Mouse (Mus musculus) stomach, embryonic 14.5 days (tissue): Measurements from ENCODE around the gene Nfix. TPM values are rescaled to one million over a fixed set of nuclear protein-coding genes. Genes with fewer than 3 reads are reported as not detected.
A peak's percentile ranks its signal among the peaks of the same experiment; 100 is the strongest.

Experiments used
- ATAC-seq: fragments of 200-750 bp; cut with Nextera tagmentation; 2 replicates; pipeline ENCODE4 v1.8.0; 2017; ENCODE audit warnings: low read depth, moderate TSS enrichment; ENCODE audit not compliant: insufficient number of reproducible peaks, insufficient read depth, low FRiP score
- H3K27ac ChIP-seq: fragments of 300-500 bp; sonication (generic); 2 replicates; pipeline ENCODE4 v1.5.1; 2014; ENCODE audit warnings: mild to moderate bottlenecking, low read length, moderate library complexity, mixed read lengths
- H3K27me3 ChIP-seq: fragments of 300-500 bp; sonication (generic); 2 replicates; pipeline ENCODE4 v1.6.1; 2014; ENCODE audit warnings: low read length, control low read depth, mixed read lengths; ENCODE audit not compliant: control insufficient read depth, insufficient read depth
- H3K36me3 ChIP-seq: fragments of 300-500 bp; sonication (generic); 2 replicates; pipeline ENCODE4 v1.6.1; 2014; ENCODE audit warnings: mild to moderate bottlenecking, control low read depth, low read length, moderate library complexity, mixed read lengths; ENCODE audit not compliant: control insufficient read depth, insufficient read depth
- H3K4me1 ChIP-seq: fragments of 300-500 bp; sonication (generic); 2 replicates; pipeline ENCODE4 v1.6.1; 2014; ENCODE audit warnings: low read length, control low read depth, mixed read lengths; ENCODE audit not compliant: control insufficient read depth, insufficient read depth
- H3K4me2 ChIP-seq: fragments of 300-500 bp; sonication (generic); replicated peaks from 2 replicates; pipeline ENCODE4 v1.6.1; 2014; ENCODE audit warnings: low read depth, low read length, control low read depth
- H3K4me3 ChIP-seq: fragments of 300-500 bp; sonication (generic); 2 replicates; pipeline ENCODE4 v1.5.1; 2014; ENCODE audit warnings: low read depth, low read length, control low read depth
- H3K9ac ChIP-seq: fragments of 300-500 bp; sonication (generic); replicated peaks from 2 replicates; pipeline ENCODE4 v1.6.1; 2014; ENCODE audit warnings: low read depth, mild to moderate bottlenecking, control low read depth, low read length, moderate library complexity, mixed read lengths
- H3K9me3 ChIP-seq: fragments of 300-500 bp; sonication (generic); 2 replicates; pipeline ENCODE4 v1.6.1; 2016; ENCODE audit warnings: low read depth, low read length, control low read depth; ENCODE audit not compliant: control insufficient read depth
- WGBS: fragments of 180-500 bp; shearing (Covaris S2); extraction: QIAGEN DNeasy Blood & Tissue Kit; methylation state at CpG from one replicate; pipeline ENCODE4 v1.1.7; 2014; 5-methylcytosine and 5-hydroxymethylcytosine counted together
- polyA plus RNA-seq: library from polyadenylated mRNA; unstranded; fragments of >200 nt; fragmentation: Nextera tagmentation; extraction: Ambion mirVana; gene quantifications from 2 replicates; pipeline ENCODE4 v1.2.1, GENCODE M21; 2014

Nfix gene
- polyA plus RNA-seq, 1 experiment from 2014 or later = 37.8 TPM

- Histone ChIP-seq H3K4me2 (no peak overlapping the region), H3K27ac (peak overlapping the region; percentile 97), H3K36me3 (no peaks in the 10 kb centered on the region), H3K27me3 (no peaks in the 10 kb centered on the region), H3K4me3 (no peak overlapping the region), H3K9me3 (no peaks in the 10 kb centered on the region), H3K4me1 (peaks cover 44% of the 10 kb centered on the region), H3K9ac (no peak overlapping the region)
- no peak for ATAC-seq
- WGBS = 67% methylated on average over 1 of the region's 1 CpGs
Observed at GRCm38 (mm10) chr8:84658951-84659350, 141.2 kb downstream of the Nfix start.

- no peak overlapping the region for H3K9ac ChIP-seq
- H3K27ac ChIP-seq = peak overlapping the region; percentile 99; the same call in 1 of the 2 replicates
- no peaks in the 10 kb centered on the region for H3K27me3 ChIP-seq
- no peaks in the 10 kb centered on the region for H3K9me3 ChIP-seq
- H3K4me2 ChIP-seq = no peak overlapping the region; the same call in 1 of the 2 replicates
- peaks cover 39% of the 10 kb centered on the region for H3K4me1 ChIP-seq
- H3K36me3 ChIP-seq = no peaks in the 10 kb centered on the region
- 46% methylated on average over 4 of the region's 4 CpGs for WGBS
- H3K4me3 ChIP-seq = no peak overlapping the region
- no peak for ATAC-seq
Observed at GRCm38 (mm10) chr8:84657680-84658079, 142.5 kb downstream of the Nfix start.

- peak overlapping the region; percentile 40; the same call in 1 of the 2 replicates for H3K4me3 ChIP-seq
- no peaks in the 10 kb centered on the region for H3K9me3 ChIP-seq
- no peaks in the 10 kb centered on the region for H3K27me3 ChIP-seq
- H3K36me3 ChIP-seq = no peaks in the 10 kb centered on the region
- peak overlapping the region; percentile 99 for H3K27ac ChIP-seq
- peak overlapping the region; percentile 70 for H3K4me2 ChIP-seq
- ATAC-seq = no peak
- no peak overlapping the region for H3K9ac ChIP-seq
- peaks cover 39% of the 10 kb centered on the region for H3K4me1 ChIP-seq
Observed at GRCm38 (mm10) chr8:84657203-84657602, 142.9 kb downstream of the Nfix start.

GRCm38 (mm10) chr8:84656641-84657126, 143.5 kb downstream of the Nfix start:
- peak; percentile 79 for ATAC-seq
- Histone ChIP-seq H3K4me2 (peak overlapping the region; percentile 70), H3K4me1 (peaks cover 39% of the 10 kb centered on the region), H3K9ac (peak overlapping the region; percentile 60), H3K27ac (peak overlapping the region; percentile 99), H3K36me3 (no peaks in the 10 kb centered on the region), H3K27me3 (no peaks in the 10 kb centered on the region), H3K9me3 (no peaks in the 10 kb centered on the region), H3K4me3 (peak overlapping the region; percentile 40)
- WGBS = under 1% methylated on average over 23 of the region's 23 CpGs

- ATAC-seq = no peak; the same call in 1 of the 2 replicates
- Histone ChIP-seq H3K4me3 (peak overlapping the region; percentile 40), H3K4me1 (peaks cover 39% of the 10 kb centered on the region)
Observed at GRCm38 (mm10) chr8:84656191-84656525, 144.0 kb downstream of the Nfix start.

GRCm38 (mm10) chr8:84655336-84656190, 144.6 kb downstream of the Nfix start:
- Histone ChIP-seq H3K27ac (peak overlapping the region; percentile 99), H3K4me2 (peak overlapping the region; percentile 70), H3K4me1 (peaks cover 36% of the 10 kb centered on the region), H3K9me3 (no peaks in the 10 kb centered on the region), H3K4me3 (peak overlapping the region; percentile 40), H3K9ac (peak overlapping the region; percentile 60), H3K27me3 (no peaks in the 10 kb centered on the region), H3K36me3 (no peaks in the 10 kb centered on the region)
- ATAC-seq = peak; percentile 69
- WGBS = 2% methylated on average over 14 of the region's 15 CpGs

More at GRCm38 (mm10) chr8:84656191-84656525, 144.0 kb downstream of the Nfix start:
- H3K27ac ChIP-seq = peak overlapping the region; percentile 99
- 0% methylated on average over 10 of the region's 10 CpGs for WGBS
- peak overlapping the region; percentile 60 for H3K9ac ChIP-seq
- H3K9me3 ChIP-seq = no peaks in the 10 kb centered on the region
- H3K27me3 ChIP-seq = no peaks in the 10 kb centered on the region
- no peaks in the 10 kb centered on the region for H3K36me3 ChIP-seq
- peak overlapping the region; percentile 70 for H3K4me2 ChIP-seq

- 50% methylated on average over 4 of the region's 4 CpGs for WGBS
- Histone ChIP-seq H3K9me3 (no peaks in the 10 kb centered on the region), H3K36me3 (no peaks in the 10 kb centered on the region), H3K4me1 (peaks cover 27% of the 10 kb centered on the region), H3K4me2 (no peak overlapping the region), H3K4me3 (no peak overlapping the region), H3K27ac (peak overlapping the region; percentile 99), H3K27me3 (no peaks in the 10 kb centered on the region), H3K9ac (no peak overlapping the region)
- no peak for ATAC-seq
Observed at GRCm38 (mm10) chr8:84654597-84654996, 145.5 kb downstream of the Nfix start.

GRCm38 (mm10) chr8:84653092-84653631, 147.0 kb downstream of the Nfix start:
- H3K4me2 ChIP-seq = no peak overlapping the region
- WGBS = 57% methylated on average over 9 of the region's 9 CpGs
- no peaks in the 10 kb centered on the region for H3K9me3 ChIP-seq
- ATAC-seq = no peak
- no peak overlapping the region for H3K27ac ChIP-seq
- no peaks in the 10 kb centered on the region for H3K27me3 ChIP-seq
- H3K9ac ChIP-seq = no peak overlapping the region
- peaks cover 21% of the 10 kb centered on the region for H3K4me1 ChIP-seq
- no peaks in the 10 kb centered on the region for H3K36me3 ChIP-seq
- no peak overlapping the region for H3K4me3 ChIP-seq
